ENCODE assay signal across 8 mouse cellular contexts in the genomic region with DNA sequence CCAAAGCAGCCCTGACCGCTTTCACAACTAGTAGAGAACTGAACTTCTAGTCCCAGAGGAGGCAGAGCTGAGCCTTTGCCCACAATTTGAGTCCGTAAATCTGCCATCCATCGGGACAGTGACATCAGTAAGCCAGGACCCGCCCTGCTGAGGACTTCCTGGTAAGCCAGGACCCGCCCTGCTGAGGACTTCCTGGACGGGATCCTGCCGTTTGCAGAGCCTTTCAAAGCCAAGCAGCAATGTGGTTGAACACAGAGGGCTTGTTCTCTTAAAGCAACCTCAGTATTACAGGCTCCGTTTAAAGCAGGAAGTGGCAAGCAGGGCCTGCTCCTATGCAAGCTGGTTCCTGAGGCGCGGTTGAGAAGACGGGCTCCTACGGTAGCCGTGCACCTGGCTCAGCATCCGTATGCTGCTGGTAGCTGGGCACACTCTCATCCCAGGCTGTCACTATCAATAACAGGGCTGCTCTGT. TPM values are rescaled to one million over a fixed set of nuclear protein-coding genes. Genes with fewer than 3 reads are reported as not detected.
DNase-seq lines count a peak whose midpoint lies in the region; ATAC-seq lines count a peak whose summit lies in the region.

No protein-coding gene starts in this region.

- WGBS in forebrain, embryonic 14.5 days, result 36% methylated on average over 14 of the region's 14 CpGs
- 35% methylated on average over 14 of the region's 14 CpGs for WGBS in hindbrain, embryonic 10.5 days
- 15% methylated on average over 14 of the region's 14 CpGs for WGBS in limb, embryonic 13.5 days
- 35% methylated on average over 14 of the region's 14 CpGs for WGBS in midbrain, embryonic 14.5 days
- WGBS in stomach, embryonic 15.5 days, result 21% methylated on average over 14 of the region's 14 CpGs

- H3K4me3 ChIP-seq in forebrain, embryonic 14.5 days (ENCODE audit: low read depth, low read length), result no peak overlapping the region
- peak overlapping the region; percentile 30 for H3K4me3 ChIP-seq in hindbrain, embryonic 10.5 days
- peak overlapping the region; percentile 37 for H3K4me3 ChIP-seq in limb, embryonic 13.5 days
- H3K4me3 ChIP-seq in midbrain, embryonic 14.5 days (replicated peaks; ENCODE audit: low read depth, low read length), result no peak overlapping the region
- H3K4me3 ChIP-seq in stomach, embryonic 15.5 days (replicated peaks), result peak overlapping the region; percentile 26

- peak overlapping the region; percentile 48; the same call in 1 of the 2 replicates for H3K27ac ChIP-seq in forebrain, embryonic 14.5 days (ENCODE audit: low read depth, low read length)
- H3K27ac ChIP-seq in hindbrain, embryonic 10.5 days, result peak overlapping the region; percentile 36
- H3K27ac ChIP-seq in limb, embryonic 13.5 days, result peak overlapping the region; percentile 87
- peak overlapping the region; percentile 52 for H3K27ac ChIP-seq in midbrain, embryonic 14.5 days (replicated peaks; ENCODE audit: low read depth, low read length)
- H3K27ac ChIP-seq in stomach, embryonic 15.5 days, result peak overlapping the region; percentile 84

- peak overlapping the region; percentile 14; the same call in 1 of the 2 replicates for H3K4me2 ChIP-seq in forebrain, embryonic 14.5 days (ENCODE audit: low read length)
- peak overlapping the region; percentile 63 for H3K4me2 ChIP-seq in limb, embryonic 13.5 days (replicated peaks)
- peak overlapping the region; percentile 31 for H3K4me2 ChIP-seq in midbrain, embryonic 14.5 days (ENCODE audit: low read length)
- peak overlapping the region; percentile 61 for H3K4me2 ChIP-seq in stomach, embryonic 15.5 days

- peak; percentile 76 for ATAC-seq in frontal cortex, adult (ENCODE audit: low TSS enrichment)
- ATAC-seq in forebrain, embryonic 14.5 days, result no peak
- ATAC-seq in limb, embryonic 13.5 days (ENCODE audit: low FRiP score, low read depth), result peak; percentile 76
- no peak for ATAC-seq in midbrain, embryonic 14.5 days (ENCODE audit: low FRiP score, low TSS enrichment)
- ATAC-seq in stomach, embryonic 15.5 days (ENCODE audit: insufficient read depth, low FRiP score, low read depth), result peak; percentile 53

- H3K4me1 ChIP-seq in forebrain, embryonic 14.5 days (ENCODE audit: control insufficient read depth, insufficient read depth, low read length), result peaks cover 7% of the 10 kb centered on the region; the same call in 1 of the 2 replicates
- H3K4me1 ChIP-seq in hindbrain, embryonic 10.5 days (replicated peaks), result peaks cover 27% of the 10 kb centered on the region
- H3K4me1 ChIP-seq in limb, embryonic 13.5 days, result peaks cover 23% of the 10 kb centered on the region
- H3K4me1 ChIP-seq in midbrain, embryonic 14.5 days (ENCODE audit: control insufficient read depth, insufficient read depth, low read length), result peaks cover 5% of the 10 kb centered on the region; the same call in 1 of the 2 replicates
- H3K4me1 ChIP-seq in stomach, embryonic 15.5 days, result peaks cover 24% of the 10 kb centered on the region

- peak overlapping the region; percentile 29 for H3K9ac ChIP-seq in forebrain, embryonic 14.5 days (ENCODE audit: low read length)
- peak overlapping the region; percentile 57 for H3K9ac ChIP-seq in limb, embryonic 13.5 days
- peak overlapping the region; percentile 37; the same call in 1 of the 2 replicates for H3K9ac ChIP-seq in midbrain, embryonic 14.5 days (replicated peaks; ENCODE audit: low read length)
- no peak overlapping the region for H3K9ac ChIP-seq in stomach, embryonic 15.5 days

- no peaks in the 10 kb centered on the region for H3K27me3 ChIP-seq in forebrain, embryonic 14.5 days (replicated peaks; ENCODE audit: control insufficient read depth, insufficient read depth, low read length)
- no peaks in the 10 kb centered on the region for H3K27me3 ChIP-seq in hindbrain, embryonic 10.5 days (ENCODE audit: insufficient read depth, poor library complexity, severe bottlenecking)
- H3K27me3 ChIP-seq in limb, embryonic 13.5 days, result no peaks in the 10 kb centered on the region
- no peaks in the 10 kb centered on the region for H3K27me3 ChIP-seq in midbrain, embryonic 14.5 days (ENCODE audit: control insufficient read depth, insufficient read depth, low read length)
- no peaks in the 10 kb centered on the region for H3K27me3 ChIP-seq in stomach, embryonic 15.5 days (replicated peaks)

- H3K36me3 ChIP-seq in forebrain, embryonic 14.5 days (ENCODE audit: control insufficient read depth, insufficient read depth, low read length), result no peaks in the 10 kb centered on the region
- H3K36me3 ChIP-seq in hindbrain, embryonic 10.5 days, result no peaks in the 10 kb centered on the region
- no peaks in the 10 kb centered on the region for H3K36me3 ChIP-seq in limb, embryonic 13.5 days
- no peaks in the 10 kb centered on the region for H3K36me3 ChIP-seq in midbrain, embryonic 14.5 days (ENCODE audit: control insufficient read depth, insufficient read depth, low read length)
- no peaks in the 10 kb centered on the region for H3K36me3 ChIP-seq in stomach, embryonic 15.5 days

- H3K9me3 ChIP-seq in forebrain, embryonic 14.5 days (replicated peaks; ENCODE audit: control insufficient read depth, low read length), result no peaks in the 10 kb centered on the region
- H3K9me3 ChIP-seq in hindbrain, embryonic 10.5 days, result no peaks in the 10 kb centered on the region
- H3K9me3 ChIP-seq in limb, embryonic 13.5 days, result no peaks in the 10 kb centered on the region
- H3K9me3 ChIP-seq in midbrain, embryonic 14.5 days (ENCODE audit: control insufficient read depth, low read length), result no peaks in the 10 kb centered on the region
- no peaks in the 10 kb centered on the region for H3K9me3 ChIP-seq in stomach, embryonic 15.5 days

- no peak for DNase-seq in frontal cortex, postnatal 14 days (ENCODE audit: low spot score in 2 of 2)
- DNase-seq in cerebellum, adult 11 months, result peak; percentile 35
- DNase-seq in forebrain, embryonic 14.5 days (ENCODE audit: low spot score), result no peak
- DNase-seq in hindbrain, embryonic 10.5 days (ENCODE audit: low spot score), result no peak
- no peak for DNase-seq in midbrain, embryonic 14.5 days

RNA-seq across cellular contexts. Expression of gene Yy1, which starts 27.0 kb away (rescaled TPM):
- polyA plus RNA-seq in forebrain, embryonic 14.5 days (2014; fragmentation: Nextera tagmentation; extraction: Ambion mirVana), result 15.7 and 17.6 TPM in 2 replicates
- polyA plus RNA-seq in hindbrain, embryonic 10.5 days (2016; fragmentation: Nextera tagmentation; extraction: Ambion mirVana), result 15.0 and 18.6 TPM in 2 replicates
- 17.4 and 17.6 TPM in 2 replicates for polyA plus RNA-seq in limb, embryonic 13.5 days (2015; fragmentation: Nextera tagmentation; extraction: Ambion mirVana)
- polyA plus RNA-seq in midbrain, embryonic 14.5 days (2014; fragmentation: Nextera tagmentation; extraction: Ambion mirVana), result 15.1 and 16.6 TPM in 2 replicates
- polyA plus RNA-seq in stomach, embryonic 15.5 days (2015; fragmentation: Nextera tagmentation; extraction: Ambion mirVana), result 17.0 and 17.9 TPM in 2 replicates

Comparison
In these comparisons a context has a peak if more than half of its experiments do, and no peak if none do; other contexts are left out.
1. ATAC-seq: peak in frontal cortex, adult (single experiment), limb, embryonic 13.5 days (single experiment) and stomach, embryonic 15.5 days (single experiment); none in forebrain, embryonic 14.5 days (single experiment) and midbrain, embryonic 14.5 days (single experiment).
2. H3K27ac ChIP-seq: peak in every context shown above with its lines; median percentile 87 in limb, embryonic 13.5 days; 84 in stomach, embryonic 15.5 days; 52 in midbrain, embryonic 14.5 days; 48 in forebrain, embryonic 14.5 days; 36 in hindbrain, embryonic 10.5 days.
3. H3K4me3 ChIP-seq: peak in hindbrain, embryonic 10.5 days (single experiment), limb, embryonic 13.5 days (single experiment) and stomach, embryonic 15.5 days (single experiment); none in forebrain, embryonic 14.5 days (single experiment) and midbrain, embryonic 14.5 days (single experiment).
4. Peak in every context shown above with its lines, with median percentiles within 50 percentile points of each other: H3K4me2 ChIP-seq.